Mouse (Mus musculus) neural tube, embryonic 11.5 days (tissue): ENCODE data around the gene Fam57b. TPM values are rescaled to one million over a fixed set of nuclear protein-coding genes. Genes with fewer than 3 reads are reported as not detected.

Source experiments
- ATAC-seq: fragments of 200-750 bp; cut with Nextera tagmentation; 2 replicates; pipeline ENCODE4 v1.8.0; 2017; ENCODE audit warnings: moderate number of reproducible peaks, mild to moderate bottlenecking, moderate TSS enrichment, moderate library complexity; ENCODE audit not compliant: insufficient read depth, low FRiP score, low TSS enrichment
- DNase-seq: peaks from one replicate; pipeline ENCODE4 v3.0.0-alpha.2; 2015; ENCODE audit warnings: low spot score
- H3K27ac ChIP-seq: fragments of 300-500 bp; sonication (generic); 2 replicates; pipeline ENCODE4 v1.5.1; 2014; ENCODE audit warnings: low read depth, mild to moderate bottlenecking, low read length
- H3K27me3 ChIP-seq: fragments of 300-500 bp; sonication (generic); 2 replicates; pipeline ENCODE4 v1.6.1; 2014; ENCODE audit warnings: mild to moderate bottlenecking, low read length, mixed read lengths; ENCODE audit not compliant: control insufficient read depth, insufficient read depth
- H3K36me3 ChIP-seq: fragments of 300-500 bp; sonication (generic); 2 replicates; pipeline ENCODE4 v1.6.1; 2014; ENCODE audit warnings: mild to moderate bottlenecking, low read length, moderate library complexity, mixed read lengths; ENCODE audit not compliant: control insufficient read depth, insufficient read depth
- H3K4me1 ChIP-seq: fragments of 300-500 bp; sonication (generic); 2 replicates; pipeline ENCODE4 v1.6.1; 2014; ENCODE audit warnings: low read length, mixed read lengths; ENCODE audit not compliant: control insufficient read depth, insufficient read depth
- H3K4me2 ChIP-seq: fragments of 300-500 bp; sonication (generic); 2 replicates; pipeline ENCODE4 v1.6.1; 2014; ENCODE audit warnings: low read depth, mild to moderate bottlenecking, moderate library complexity
- H3K4me3 ChIP-seq: fragments of 300-500 bp; sonication (generic); 2 replicates; pipeline ENCODE4 v1.5.1; 2014; ENCODE audit warnings: low read depth, low read length
- H3K9ac ChIP-seq: fragments of 300-500 bp; sonication (generic); 2 replicates; pipeline ENCODE4 v1.6.1; 2014; ENCODE audit warnings: mild to moderate bottlenecking, low read length
- H3K9me3 ChIP-seq: fragments of 300-500 bp; sonication (generic); 2 replicates; pipeline ENCODE4 v1.6.1; 2016; ENCODE audit warnings: low read length; ENCODE audit not compliant: control insufficient read depth
- WGBS: fragments of 180-500 bp; shearing (Covaris S2); extraction: QIAGEN DNeasy Blood & Tissue Kit; methylation state at CpG from one replicate; pipeline ENCODE4 v1.1.7; 2014; 5-methylcytosine and 5-hydroxymethylcytosine counted together
- polyA plus RNA-seq: library from polyadenylated mRNA; unstranded; fragments of >200 nt; fragmentation: Nextera tagmentation; extraction: Ambion mirVana; gene quantifications from 2 replicates; pipeline ENCODE4 v1.2.1, GENCODE M21; 2014

The Fam57b gene
- polyA plus RNA-seq, 1 experiment from 2014 or later: 14.4 TPM

GRCm38 (mm10) chr7:126800269-126801056 is 3.0 kb downstream of the Fam57b start:
- Histone ChIP-seq H3K27ac (peak overlapping the region; percentile 90), H3K4me2 (peak overlapping the region; percentile 88), H3K4me1 (peaks cover 18% of the 10 kb centered on the region), H3K4me3 (peak overlapping the region; percentile 85; the same call in 1 of the 2 replicates), H3K9ac (peak overlapping the region; percentile 64), H3K27me3 (no peaks in the 10 kb centered on the region), H3K9me3 (no peaks in the 10 kb centered on the region), H3K36me3 (peaks cover 11% of the 10 kb centered on the region)
- ATAC-seq (no peak), DNase-seq (no peak)
- WGBS: 34% methylated on average over 5 of the region's 5 CpGs

DNA sequence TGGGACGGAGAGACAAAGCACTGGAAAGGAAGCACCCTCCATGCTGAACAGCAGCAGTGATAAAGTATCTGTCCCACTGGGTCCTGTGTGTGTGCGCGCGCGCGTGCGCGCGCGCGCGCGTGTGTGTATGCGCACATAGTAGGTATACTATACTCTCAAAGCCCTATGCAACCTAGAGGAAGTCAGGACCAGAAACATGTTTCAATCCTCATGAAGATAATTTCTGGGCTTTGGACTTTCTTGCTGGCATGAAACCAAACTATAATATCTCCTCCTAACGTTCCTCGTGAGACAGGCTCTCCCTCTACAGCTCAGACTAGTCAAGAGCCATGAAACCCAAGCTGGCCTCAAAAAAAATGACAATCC is 3.6 kb downstream of the Fam57b start:
- no peak for DNase-seq
- Histone ChIP-seq H3K4me3 (no peak overlapping the region), H3K36me3 (peaks cover 5% of the 10 kb centered on the region), H3K27me3 (no peaks in the 10 kb centered on the region), H3K27ac (no peak overlapping the region), H3K9me3 (no peaks in the 10 kb centered on the region), H3K4me2 (no peak overlapping the region), H3K4me1 (peaks cover 18% of the 10 kb centered on the region), H3K9ac (no peak overlapping the region)
- no peak for ATAC-seq
- WGBS: 96% methylated on average over 16 of the region's 16 CpGs

GRCm38 (mm10) chr7:126802134-126802889 is 4.8 kb downstream of the Fam57b start:
- no peak overlapping the region for H3K4me2 ChIP-seq
- H3K27ac ChIP-seq: no peak overlapping the region
- no peak overlapping the region for H3K4me3 ChIP-seq
- H3K36me3 ChIP-seq: no peaks in the 10 kb centered on the region; the same call in 1 of the 2 replicates
- no peaks in the 10 kb centered on the region for H3K27me3 ChIP-seq
- no peak overlapping the region for H3K9ac ChIP-seq
- DNase-seq (no peak), ATAC-seq (no peak)
- 82% methylated on average over 11 of the region's 11 CpGs for WGBS
- H3K4me1 ChIP-seq: peaks cover 16% of the 10 kb centered on the region
- H3K9me3 ChIP-seq: no peaks in the 10 kb centered on the region

DNA sequence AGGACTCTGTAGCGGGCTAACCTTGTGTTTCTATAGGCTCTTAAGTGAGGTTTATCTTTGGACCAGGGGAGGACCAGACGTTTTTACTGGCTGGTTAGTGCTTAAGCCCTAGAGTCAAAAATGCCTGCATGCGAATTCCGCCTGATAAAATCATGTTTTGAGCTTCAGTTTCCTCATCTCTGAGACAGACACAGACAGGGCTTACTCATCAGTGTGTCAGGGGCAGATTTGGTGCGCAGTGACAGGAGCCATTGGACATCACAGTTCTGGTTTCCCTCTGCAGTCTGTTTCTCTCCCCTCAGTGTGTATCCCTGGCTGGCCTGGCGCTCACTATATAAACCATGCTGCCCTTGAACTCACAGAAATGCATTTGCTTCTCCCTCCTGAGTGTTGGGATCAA is 5.7 kb downstream of the Fam57b start:
- ATAC-seq (no peak), DNase-seq (no peak)
- Histone ChIP-seq H3K4me3 (no peak overlapping the region), H3K27ac (no peak overlapping the region), H3K36me3 (no peaks in the 10 kb centered on the region; the same call in 1 of the 2 replicates), H3K4me1 (peaks cover 14% of the 10 kb centered on the region), H3K27me3 (no peaks in the 10 kb centered on the region), H3K9me3 (no peaks in the 10 kb centered on the region), H3K9ac (no peak overlapping the region), H3K4me2 (no peak overlapping the region)
- 92% methylated on average over 6 of the region's 6 CpGs for WGBS

DNA sequence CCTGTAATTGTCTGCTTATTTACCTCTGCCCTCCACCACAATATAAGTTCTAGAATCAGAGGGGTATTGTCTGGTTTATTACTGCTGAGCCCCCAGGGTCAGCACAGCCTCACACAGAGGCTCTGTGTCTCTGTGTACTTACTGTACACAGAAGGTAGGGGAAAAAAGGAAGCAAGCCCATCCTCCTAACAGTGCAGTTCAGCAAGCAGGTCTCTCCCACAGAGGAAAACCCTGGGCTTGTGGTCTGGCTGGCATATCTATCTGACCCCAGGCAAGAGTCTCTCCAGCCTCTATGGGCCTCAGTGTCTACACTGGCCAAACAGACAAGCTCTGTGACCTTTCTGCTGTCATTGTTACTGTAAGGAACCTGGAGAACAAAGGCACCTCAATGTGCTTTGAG is 6.3 kb downstream of the Fam57b start:
- H3K27me3 ChIP-seq: no peaks in the 10 kb centered on the region
- no peak overlapping the region for H3K4me2 ChIP-seq
- ATAC-seq (no peak), DNase-seq (no peak)
- H3K27ac ChIP-seq: no peak overlapping the region
- H3K36me3 ChIP-seq: no peaks in the 10 kb centered on the region; the same call in 1 of the 2 replicates
- no peak overlapping the region; the same call in 1 of the 2 replicates for H3K9ac ChIP-seq
- peaks cover 17% of the 10 kb centered on the region for H3K4me1 ChIP-seq
- H3K9me3 ChIP-seq: no peaks in the 10 kb centered on the region
- H3K4me3 ChIP-seq: no peak overlapping the region

GRCm38 (mm10) chr7:126806956-126807355 is 9.5 kb downstream of the Fam57b start:
- Histone ChIP-seq H3K4me2 (no peak overlapping the region), H3K36me3 (no peaks in the 10 kb centered on the region; the same call in 1 of the 2 replicates), H3K27ac (no peak overlapping the region), H3K9ac (no peak overlapping the region; the same call in 1 of the 2 replicates), H3K4me3 (no peak overlapping the region), H3K4me1 (peaks cover 14% of the 10 kb centered on the region), H3K27me3 (no peaks in the 10 kb centered on the region), H3K9me3 (no peaks in the 10 kb centered on the region)
- WGBS: 91% methylated on average over 6 of the region's 6 CpGs
- no peak for ATAC-seq
- no peak for DNase-seq

- no peak overlapping the region for H3K27ac ChIP-seq
- WGBS: 81% methylated on average over 4 of the region's 4 CpGs
These were observed 9.9 kb downstream of the Fam57b start for GRCm38 (mm10) chr7:126807405-126807804.

GRCm38 (mm10) chr7:126808703-126809455 is 11.4 kb downstream of the Fam57b start:
- H3K4me2 ChIP-seq: peak overlapping the region; percentile 93
- peaks cover 14% of the 10 kb centered on the region for H3K4me1 ChIP-seq
- under 1% methylated on average over 42 of the region's 43 CpGs for WGBS
- no peaks in the 10 kb centered on the region for H3K36me3 ChIP-seq
- no peaks in the 10 kb centered on the region for H3K9me3 ChIP-seq
- H3K27me3 ChIP-seq: no peaks in the 10 kb centered on the region
- peak overlapping the region; percentile 76 for H3K9ac ChIP-seq
- H3K4me3 ChIP-seq: peak overlapping the region; percentile 60
- peak overlapping the region; percentile 67 for H3K27ac ChIP-seq
- ATAC-seq (peak; percentile 92), DNase-seq (peak; percentile 87)

More at GRCm38 (mm10) chr7:126807405-126807804, 9.9 kb downstream of the Fam57b start:
- H3K36me3 ChIP-seq: no peaks in the 10 kb centered on the region; the same call in 1 of the 2 replicates
- DNase-seq: no peak
- H3K9me3 ChIP-seq: no peaks in the 10 kb centered on the region
- peak overlapping the region; percentile 93 for H3K4me2 ChIP-seq
- no peak for ATAC-seq
- peaks cover 14% of the 10 kb centered on the region for H3K4me1 ChIP-seq
- H3K4me3 ChIP-seq: no peak overlapping the region
- H3K27me3 ChIP-seq: no peaks in the 10 kb centered on the region
- peak overlapping the region; percentile 7; the same call in 1 of the 2 replicates for H3K9ac ChIP-seq
